Mouse (Mus musculus) layer of hippocampus, adult 11-12 months (tissue): ENCODE data around the gene Prelp.

ENCODE experiments used
- DNase-seq: peaks from one replicate; pipeline ENCODE4 v3.0.0; 2022; ENCODE audit warnings: low spot score

Prelp gene

GRCm38 (mm10) chr1:133899043-133899542 lies 22.1 kb downstream of the Prelp start:
- DNase-seq = no peak

DNA sequence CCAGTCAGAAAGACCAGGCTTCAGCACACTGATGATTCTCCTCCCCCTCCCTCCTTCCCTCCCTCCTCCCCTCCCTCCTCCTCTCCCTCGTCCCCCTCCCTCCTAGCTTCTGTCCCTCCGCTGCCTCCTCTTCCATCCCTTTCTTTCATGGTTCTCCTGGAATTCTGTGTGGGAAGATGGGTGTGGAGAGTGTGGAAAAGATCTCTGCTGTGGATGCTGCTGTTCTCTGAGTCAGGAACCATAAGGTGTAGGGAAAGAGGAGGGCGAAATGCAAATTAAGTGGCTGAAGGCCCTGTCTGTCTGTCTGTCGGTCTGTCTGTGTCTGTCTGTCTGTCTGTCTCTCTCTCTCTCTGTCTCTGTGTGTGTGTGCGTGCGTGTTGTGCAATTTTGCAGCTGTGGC lies 23.9 kb downstream of the Prelp start:
- no peak for DNase-seq

GRCm38 (mm10) chr1:133891489-133891888 lies 29.7 kb downstream of the Prelp start:
- no peak for DNase-seq

- no peak for DNase-seq
Measured at GRCm38 (mm10) chr1:133889949-133890598, 31.1 kb downstream of the Prelp start.

DNA sequence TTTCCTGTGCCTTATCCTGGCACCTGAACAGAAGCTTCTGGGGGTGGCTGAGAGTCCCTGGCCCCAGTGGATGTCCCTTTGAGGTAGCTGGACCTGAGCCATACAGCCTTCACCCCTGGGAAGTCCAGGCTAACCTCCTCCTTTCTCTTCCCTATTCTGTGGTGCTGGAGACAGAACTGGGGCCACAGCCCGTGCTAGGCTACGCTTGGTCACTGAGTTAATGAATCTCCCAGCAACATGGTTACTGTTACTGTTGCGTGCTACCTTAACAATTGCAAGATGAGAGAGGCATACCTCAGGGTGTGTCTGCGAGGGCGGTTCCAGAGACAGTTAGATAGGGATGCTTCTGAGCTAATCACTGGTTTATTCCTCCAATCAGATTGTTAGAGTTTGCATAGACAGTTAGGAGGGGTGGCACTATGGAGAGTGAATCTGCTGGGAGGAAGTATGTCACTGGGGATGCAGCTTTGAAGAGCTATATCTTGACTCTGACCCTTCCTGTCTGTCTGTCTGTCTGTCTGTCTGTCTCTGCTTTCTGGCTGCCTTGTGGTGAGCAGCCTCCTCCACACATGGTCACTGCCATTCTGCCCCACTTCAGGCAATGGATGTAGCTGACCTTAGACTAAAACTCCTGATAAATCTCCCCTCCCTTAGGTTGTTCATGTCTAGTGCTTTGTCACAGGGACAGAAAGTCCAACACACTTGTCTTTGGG lies 33.5 kb downstream of the Prelp start:
- no peak for DNase-seq

DNA sequence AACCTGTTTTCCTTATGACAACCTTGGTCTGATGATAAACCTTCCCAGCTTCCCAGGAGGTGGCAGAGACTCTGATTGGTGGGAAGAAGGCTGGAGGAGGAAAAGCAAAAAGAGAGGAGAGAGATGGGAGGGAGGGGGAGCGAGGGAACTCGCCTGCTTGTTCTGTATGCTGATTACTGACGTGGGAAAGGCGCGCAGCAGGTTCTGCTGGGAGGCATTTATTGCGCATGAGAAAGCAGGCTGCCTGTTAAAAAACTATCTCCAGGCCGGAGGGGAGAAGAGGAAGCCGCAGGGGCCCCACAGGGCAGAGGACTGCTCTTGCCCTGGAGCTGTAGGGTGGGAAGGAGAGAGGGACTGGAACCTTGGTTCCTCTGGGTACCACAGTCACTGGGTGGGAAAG lies 34.2 kb downstream of the Prelp start:
- peak; percentile 60 for DNase-seq

DNA sequence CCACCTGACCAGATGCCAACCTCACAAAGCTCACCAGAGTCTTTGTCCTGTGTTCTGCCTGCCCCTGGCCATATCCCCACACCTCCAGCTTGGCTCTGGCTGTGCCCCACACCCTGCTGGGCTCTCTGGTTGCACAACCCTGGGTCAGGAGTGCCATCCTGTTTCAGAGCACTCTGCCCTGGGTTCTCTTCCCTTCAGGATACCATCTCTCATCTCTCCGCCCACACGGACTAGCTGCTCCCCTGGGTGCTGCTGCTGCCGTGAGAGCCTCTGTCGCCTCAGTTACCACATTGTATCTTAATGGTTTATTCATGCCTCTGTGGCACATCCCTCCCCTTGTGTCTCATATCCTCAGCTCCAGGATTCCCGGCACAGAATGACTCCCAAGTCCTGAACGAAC lies 34.8 kb downstream of the Prelp start:
- no peak for DNase-seq

DNA sequence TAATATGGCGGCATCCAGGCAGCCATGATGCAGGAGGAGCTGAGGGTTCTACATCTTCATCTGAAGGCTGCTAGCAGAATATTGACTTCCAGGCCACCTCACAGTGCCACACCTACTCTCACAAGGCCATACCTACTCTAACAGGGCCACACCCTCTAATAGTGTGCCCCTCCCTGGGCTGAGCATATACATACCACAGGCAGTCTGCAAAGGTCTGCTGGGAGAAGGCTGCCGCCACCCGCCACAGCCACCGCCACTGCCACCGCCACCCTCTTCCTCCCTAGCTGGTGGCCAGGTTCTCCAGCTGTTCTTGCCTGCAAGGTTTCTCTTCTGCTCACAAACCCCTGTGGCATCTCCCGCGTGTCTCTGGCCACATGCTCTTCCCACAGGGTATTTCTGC lies 35.4 kb downstream of the Prelp start:
- DNase-seq = no peak

DNA sequence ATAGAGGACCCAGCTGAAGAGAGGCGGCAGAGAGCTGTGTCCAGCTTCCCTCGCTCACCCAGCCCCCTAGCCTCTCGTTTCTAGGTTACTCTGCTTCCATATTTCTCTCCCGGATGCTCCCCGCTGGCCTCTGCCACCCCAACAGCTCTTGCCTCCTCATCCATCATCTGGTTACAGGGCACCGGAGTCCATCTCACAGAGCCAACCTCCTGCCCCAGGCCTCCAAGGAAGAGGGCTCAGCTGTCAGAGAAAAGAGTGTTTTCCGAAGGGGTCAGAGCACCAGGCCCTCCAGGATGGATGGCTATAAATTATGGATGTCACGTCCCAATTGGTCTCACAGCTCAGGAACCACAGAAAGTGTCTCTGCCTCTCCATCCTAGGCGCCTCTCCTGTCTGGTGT lies 36.5 kb downstream of the Prelp start:
- no peak for DNase-seq

DNA sequence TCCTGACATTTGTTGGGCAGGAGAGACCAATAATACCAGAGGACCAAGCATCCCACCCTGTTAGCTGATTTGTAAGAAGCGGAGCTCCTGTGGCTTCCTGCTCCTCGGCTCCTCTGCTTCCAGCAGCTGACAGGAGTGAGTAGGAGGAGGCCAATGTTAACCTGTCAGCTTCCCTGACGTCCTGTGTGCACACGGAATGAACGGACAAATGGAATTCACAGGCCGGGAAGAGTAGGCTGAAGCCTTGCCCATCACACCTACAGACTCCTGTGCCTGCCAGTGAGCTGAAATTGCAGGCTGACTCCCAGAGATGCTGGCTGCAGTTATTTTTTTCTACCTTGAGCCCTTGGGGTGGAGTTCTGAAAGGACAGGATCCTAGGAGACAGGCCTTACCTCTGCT lies 37.1 kb downstream of the Prelp start:
- no peak for DNase-seq

DNA sequence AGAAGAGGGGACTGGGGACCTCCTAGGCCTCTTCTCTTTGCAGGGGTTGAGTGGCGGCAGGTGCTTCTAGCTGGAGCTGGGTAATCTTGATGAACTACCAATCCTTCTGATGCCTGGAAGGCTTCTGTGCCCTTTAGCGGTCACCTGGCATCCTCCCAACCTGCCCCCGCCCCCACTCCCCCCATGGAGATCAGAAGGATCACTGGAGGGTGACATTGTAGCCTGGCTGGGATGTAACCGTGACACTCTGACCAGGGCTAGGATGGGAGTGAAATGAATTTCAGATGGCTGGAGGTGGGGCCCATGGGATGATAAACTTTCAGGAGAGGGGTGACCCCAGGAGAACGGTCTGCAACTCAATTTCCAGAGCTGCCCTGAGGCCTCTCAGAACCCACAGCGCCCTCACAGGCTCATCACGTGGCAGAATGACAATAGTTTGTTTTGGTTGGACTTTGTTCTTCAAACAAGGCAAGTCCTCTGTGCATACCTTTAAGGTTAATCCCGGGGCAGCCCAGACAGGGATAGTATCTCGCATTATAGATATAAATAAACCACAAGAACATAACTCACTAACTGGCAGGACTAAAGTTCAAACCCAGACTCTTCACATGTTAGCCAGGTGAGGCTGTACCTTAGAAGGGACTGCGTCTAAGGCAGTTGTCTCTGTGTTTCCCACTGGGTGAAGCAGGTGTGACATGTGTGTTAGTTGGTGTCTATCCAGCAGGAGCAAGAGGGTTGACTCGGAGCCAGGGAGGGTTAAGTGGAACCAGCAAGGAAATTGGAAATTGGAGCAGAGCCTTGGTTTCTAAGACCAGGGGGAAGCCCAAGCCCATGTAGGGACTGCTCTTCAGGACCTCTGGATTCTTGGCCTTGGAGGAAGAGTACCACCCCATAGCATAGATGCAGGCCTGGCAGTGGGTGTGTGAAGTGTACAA lies 38.7 kb downstream of the Prelp start:
- DNase-seq = no peak

- no peak for DNase-seq
Measured at GRCm38 (mm10) chr1:133881813-133882212, 39.4 kb downstream of the Prelp start.

DNA sequence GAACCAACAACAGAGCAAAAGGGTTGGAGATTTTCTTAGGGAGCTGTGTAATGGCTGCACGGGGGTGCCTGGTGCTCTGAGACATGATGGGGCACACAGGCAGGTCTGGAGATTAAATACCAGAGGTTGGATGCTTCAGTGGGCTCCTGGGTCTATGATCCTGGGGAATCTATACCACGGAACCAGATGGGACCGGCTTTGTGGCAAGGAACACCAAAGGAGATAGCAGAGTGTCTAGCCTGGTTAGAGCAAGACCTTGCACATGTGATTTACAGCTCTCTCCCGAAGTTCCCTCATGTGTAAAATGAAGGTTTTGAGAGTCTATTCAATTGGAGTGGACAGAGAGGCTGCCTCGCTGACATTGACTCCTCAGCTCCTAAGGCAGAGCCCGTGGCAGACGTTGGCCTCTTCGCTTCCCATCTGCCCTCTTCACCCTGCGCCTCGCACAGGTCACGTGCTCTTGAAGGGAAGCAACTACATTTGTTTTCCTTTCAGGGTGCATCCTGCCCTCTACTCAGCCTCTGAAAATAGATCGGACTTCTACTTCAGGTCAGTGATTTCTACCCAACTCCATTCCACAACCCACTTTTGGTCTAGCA lies 42.3 kb downstream of the Prelp start:
- no peak for DNase-seq

- DNase-seq = no peak
Measured at GRCm38 (mm10) chr1:133876936-133877335, 44.3 kb downstream of the Prelp start.

- DNase-seq = no peak
Measured at GRCm38 (mm10) chr1:133873086-133873813, 48.0 kb downstream of the Prelp start.

- DNase-seq = no peak
Measured at GRCm38 (mm10) chr1:133871241-133871640, 50.0 kb downstream of the Prelp start.

- no peak for DNase-seq
Measured at GRCm38 (mm10) chr1:133869221-133869620, 52.0 kb downstream of the Prelp start.

DNA sequence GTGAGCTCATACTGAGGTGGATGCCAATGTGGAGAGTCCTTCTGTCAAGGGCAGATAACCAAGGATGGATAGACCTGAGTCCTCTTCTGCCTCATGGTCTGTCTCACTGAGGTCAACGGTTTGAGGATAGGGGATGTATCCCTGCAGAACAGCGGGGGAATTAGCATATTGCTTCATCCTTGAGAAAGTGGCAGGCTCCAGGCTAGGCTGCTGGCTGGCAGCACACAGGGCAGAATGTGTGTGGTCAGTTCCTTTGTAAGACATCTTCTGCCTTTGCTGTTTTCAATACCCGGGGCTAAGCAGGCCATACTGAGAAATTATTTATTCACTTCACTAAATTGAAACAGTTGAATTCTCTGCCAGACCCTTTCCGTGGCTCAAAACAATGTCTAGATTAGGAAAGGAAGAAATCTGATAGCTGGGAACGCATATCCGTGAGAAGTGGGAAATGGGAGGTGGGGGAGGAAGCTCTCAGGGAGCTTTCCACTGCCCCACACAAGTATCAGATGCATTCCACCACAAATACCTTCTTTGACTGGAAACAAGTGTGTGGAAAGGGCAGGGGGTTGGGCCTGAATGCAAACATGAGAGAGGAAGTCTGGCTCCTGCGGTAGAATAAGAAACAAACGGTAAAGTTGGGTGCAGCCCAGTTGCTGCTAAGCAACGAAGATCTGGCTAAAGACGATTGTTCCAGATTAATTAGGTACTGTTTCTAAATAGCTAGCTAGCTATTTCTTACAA lies 57.8 kb downstream of the Prelp start:
- no peak for DNase-seq

- DNase-seq = no peak
Measured at GRCm38 (mm10) chr1:133861028-133861427, 60.2 kb downstream of the Prelp start.
